Mouse (Mus musculus): ENCODE results near the gene 4932438H23Rik.
A peak's percentile ranks its signal among the peaks of the same experiment; 100 is the strongest.

Gene 4932438H23Rik

GRCm38 (mm10) chr16:91095022-91095421, at the start of gene 4932438H23Rik:
Gene 4932438H23Rik (minus strand): TSS chr16:91095122.
- no peak for DNase-seq (ENCODE audit: low spot score)

GRCm38 (mm10) chr16:91140991-91141630, 46.2 kb upstream of the 4932438H23Rik start:
- no peak for DNase-seq (ENCODE audit: low spot score)

DNA sequence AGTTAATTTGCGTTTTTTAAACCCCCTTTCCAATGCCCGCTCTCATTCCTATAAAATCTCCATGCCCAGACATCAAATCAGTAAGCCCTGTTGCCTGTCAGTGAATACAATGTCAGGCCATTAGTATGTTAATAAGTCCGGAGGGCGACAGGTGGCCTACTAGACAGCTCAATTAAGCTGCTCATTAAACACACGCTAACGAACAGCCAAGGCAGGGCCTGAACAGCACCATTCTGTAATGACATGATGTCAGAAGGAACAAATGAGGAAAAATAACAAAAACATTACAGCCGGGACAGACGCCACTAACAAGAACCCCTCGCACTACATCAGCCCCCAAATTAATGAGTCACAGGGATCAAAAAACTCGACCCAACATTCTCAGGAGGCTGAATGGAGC, 45.5 kb upstream of the 4932438H23Rik start:
- DNase-seq (ENCODE audit: low spot score) = no peak

DNA sequence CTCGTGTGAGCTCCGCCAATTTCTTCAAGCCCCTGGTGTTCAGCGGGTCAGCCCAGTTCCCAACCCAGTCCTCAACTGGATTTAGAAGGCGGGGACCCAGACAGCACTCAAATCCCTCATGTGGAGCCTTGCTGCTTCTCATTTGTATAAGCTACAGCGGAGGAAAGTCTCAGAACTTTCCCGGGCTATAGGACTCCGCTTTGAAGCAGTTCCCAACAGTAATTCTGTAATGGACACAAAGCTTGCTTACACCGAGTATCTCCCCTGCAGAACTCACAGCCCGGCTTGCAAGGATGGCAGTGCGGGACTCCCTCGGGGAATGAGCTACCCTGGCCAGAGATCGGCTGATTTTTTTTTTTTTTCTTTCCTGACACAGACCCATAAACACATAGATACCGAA, 45.1 kb upstream of the 4932438H23Rik start:
- DNase-seq (ENCODE audit: low spot score) = no peak

DNA sequence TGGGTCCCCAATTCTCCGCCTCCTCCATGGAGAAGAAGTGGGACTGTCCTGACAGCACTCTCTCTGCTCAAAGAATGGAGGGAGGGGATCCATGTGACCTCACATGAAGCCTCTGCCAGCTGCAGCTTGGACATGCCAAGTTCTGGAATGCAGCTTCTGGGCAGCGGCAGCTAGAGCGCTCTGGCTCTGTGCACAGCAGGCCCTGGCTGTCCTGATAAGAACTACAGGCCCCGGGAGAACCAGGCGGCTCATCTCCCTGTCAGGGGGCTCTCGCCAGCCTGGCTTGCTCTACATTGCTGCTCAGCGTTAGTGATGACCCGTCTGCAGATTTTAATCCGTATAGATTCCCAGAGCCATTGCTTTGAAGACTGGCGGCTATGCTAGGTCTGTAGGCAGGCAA, 44.6 kb upstream of the 4932438H23Rik start:
- peak; percentile 9 for DNase-seq (ENCODE audit: low spot score)

- no peak for DNase-seq (ENCODE audit: low spot score)
Measured at GRCm38 (mm10) chr16:91138736-91139135, 43.8 kb upstream of the 4932438H23Rik start.

- DNase-seq (ENCODE audit: low spot score) = no peak
Measured at GRCm38 (mm10) chr16:91138151-91138550, 43.2 kb upstream of the 4932438H23Rik start.

GRCm38 (mm10) chr16:91136607-91137006, 41.7 kb upstream of the 4932438H23Rik start:
- no peak for DNase-seq (ENCODE audit: low spot score)

- DNase-seq (ENCODE audit: low spot score) = no peak
Measured at GRCm38 (mm10) chr16:91129916-91130315, 35.0 kb upstream of the 4932438H23Rik start.

GRCm38 (mm10) chr16:91128431-91128830, 33.5 kb upstream of the 4932438H23Rik start:
- no peak for DNase-seq (ENCODE audit: low spot score)

DNA sequence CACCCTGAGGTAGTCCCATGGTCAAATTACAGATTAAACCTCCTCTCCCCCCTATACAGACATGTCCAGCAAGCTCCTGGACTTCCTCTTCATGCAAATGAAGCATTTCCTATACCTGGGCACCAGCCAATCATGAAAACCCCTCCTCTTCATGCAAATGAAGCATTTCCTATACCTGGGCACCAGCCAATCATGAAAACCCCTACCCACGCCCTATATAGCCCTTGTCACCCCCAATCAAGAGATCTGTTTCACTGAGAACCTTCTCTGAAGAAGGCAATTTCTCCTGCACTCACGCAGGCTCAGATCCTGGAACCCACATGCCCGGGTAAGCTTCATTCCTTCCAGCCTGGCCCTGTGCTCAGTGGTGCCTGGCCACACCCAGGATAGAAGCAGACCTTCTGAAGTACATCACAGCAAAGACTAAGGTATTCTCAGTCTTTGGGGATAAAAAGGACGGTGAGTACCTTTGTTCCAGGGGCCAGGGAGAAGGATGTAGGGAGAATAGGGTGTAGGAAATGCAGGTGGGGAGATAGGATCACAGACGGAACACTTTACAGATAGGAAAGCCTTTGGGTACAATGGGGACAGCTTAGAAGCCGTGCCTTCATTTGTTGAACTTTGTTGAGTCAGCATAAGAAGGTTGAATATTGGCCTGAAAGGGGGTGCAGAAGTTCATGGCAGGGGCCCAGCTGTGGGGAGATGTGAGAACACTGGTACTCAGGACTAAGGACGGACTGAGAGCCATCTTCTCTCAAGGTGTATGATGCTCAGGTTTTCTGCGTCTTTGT, 32.0 kb upstream of the 4932438H23Rik start:
- DNase-seq (ENCODE audit: low spot score) = no peak

DNA sequence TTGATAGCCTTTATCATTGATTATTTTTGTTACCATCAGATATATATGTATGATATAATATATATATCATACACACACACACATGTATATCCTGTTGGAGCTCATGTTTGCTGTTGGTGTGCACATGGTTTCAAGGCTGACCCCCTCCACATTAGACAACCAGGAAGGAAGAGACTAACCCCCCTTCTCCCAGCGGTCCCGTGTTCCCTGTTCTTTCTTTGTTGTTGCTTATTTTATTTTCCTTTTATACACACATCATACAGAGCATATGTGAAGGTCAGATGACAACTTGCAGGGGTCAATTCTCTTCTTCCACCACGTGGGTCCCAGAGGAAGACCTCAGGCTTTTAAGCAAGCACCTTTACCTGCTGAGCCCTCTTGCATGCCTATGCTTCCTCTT, 29.3 kb upstream of the 4932438H23Rik start:
- no peak for DNase-seq (ENCODE audit: low spot score)

GRCm38 (mm10) chr16:91123821-91124220, 28.9 kb upstream of the 4932438H23Rik start:
- DNase-seq (ENCODE audit: low spot score) = no peak

GRCm38 (mm10) chr16:91119879-91120278, 25.0 kb upstream of the 4932438H23Rik start:
- DNase-seq (ENCODE audit: low spot score) = no peak

DNA sequence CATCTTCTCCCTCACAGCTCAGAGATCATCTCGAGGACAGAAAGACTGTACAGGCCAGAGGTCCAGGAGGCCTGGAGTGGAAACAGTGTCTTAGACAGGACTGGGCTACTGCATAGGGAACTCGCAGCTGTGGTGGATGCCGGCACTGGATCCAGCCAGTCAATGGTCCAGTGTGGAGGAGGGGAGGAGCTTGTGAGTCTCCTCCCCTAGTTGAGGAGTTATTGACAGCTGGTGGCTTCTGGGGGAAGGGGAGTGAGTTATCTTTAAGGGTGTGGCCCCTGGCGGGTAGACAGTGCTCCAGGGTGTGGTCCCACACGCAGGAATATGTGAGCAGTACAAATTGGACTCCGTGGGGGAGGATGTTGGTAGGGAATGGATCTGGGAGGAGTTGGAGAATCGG, 21.8 kb upstream of the 4932438H23Rik start:
- no peak for DNase-seq (ENCODE audit: low spot score)

DNA sequence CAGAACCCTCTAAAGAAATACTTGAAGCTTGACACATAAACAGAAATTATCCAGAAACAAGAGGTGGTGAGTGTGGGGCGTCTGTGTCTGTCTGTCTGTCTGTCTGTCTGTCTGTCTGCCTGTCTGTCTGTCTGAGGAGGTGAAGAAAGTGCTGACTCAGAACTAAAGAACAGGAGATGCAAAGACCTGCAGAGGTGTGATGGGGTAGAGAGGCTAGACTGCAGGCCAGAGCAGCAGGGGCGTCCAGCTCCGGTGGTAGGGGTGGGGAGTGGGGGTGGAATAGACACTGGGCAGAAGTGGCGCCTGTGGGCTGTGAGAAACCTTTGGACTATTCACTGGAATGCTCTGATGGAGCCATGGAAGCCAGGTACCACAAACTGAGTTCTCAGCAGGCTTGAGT, 21.1 kb upstream of the 4932438H23Rik start:
- DNase-seq (ENCODE audit: low spot score) = no peak

- no peak for DNase-seq (ENCODE audit: low spot score)
Measured at GRCm38 (mm10) chr16:91110999-91111535, 16.1 kb upstream of the 4932438H23Rik start.

DNA sequence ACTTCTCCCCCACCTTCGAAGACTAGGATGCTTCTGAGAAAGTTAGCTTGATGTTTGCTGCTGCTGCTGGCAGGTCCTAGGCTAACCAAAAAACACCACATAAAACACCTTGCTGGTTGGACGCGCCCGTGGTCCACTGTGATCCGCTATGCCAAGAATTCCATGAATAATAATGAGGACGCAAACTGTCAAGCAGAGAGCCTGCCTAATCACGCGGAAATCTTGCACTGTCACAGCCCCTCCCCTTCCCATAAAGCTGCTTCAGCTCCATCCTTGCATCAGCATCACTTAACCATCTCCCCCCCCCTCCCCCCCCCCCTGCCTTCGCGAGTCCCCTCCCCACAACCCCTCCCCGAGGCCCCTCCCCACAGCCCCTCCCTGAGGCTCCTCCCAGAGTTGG, 12.7 kb upstream of the 4932438H23Rik start:
- DNase-seq (ENCODE audit: low spot score) = no peak

GRCm38 (mm10) chr16:91105481-91106051, 10.6 kb upstream of the 4932438H23Rik start:
- DNase-seq (ENCODE audit: low spot score) = no peak

DNA sequence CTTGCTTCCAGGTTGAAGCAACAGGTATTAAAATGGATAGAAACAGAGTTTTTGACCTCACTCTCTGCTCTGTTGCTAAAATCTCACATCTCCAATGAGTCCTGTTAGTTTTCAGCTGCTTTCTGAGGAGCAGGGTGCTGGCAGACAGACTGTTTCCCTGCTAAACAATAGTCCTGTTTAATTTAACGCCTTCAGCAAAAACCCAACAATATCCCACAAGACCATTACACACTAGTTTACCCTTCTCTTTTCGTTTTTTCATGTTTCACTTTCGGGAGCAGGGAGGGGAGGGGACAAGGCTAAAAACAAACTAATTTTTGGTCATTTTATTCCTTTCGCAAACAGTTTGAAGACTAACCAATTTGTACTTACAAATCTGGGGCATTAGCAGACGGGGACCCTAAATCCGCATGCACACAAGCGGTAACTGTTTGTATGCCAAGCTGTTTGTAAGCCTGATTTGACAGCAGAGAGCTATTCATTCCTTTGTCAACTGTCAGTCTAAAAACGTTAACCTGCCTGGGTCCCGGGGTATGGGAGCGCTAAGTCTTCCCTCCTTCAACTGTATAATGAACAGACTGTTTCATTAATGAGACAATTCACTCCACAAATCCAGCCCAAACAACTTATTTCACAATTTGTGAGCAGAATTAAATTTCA, 10.0 kb upstream of the 4932438H23Rik start:
- no peak for DNase-seq (ENCODE audit: low spot score)

GRCm38 (mm10) chr16:91103386-91103785, 8.5 kb upstream of the 4932438H23Rik start:
- DNase-seq (ENCODE audit: low spot score) = no peak

- DNase-seq (ENCODE audit: low spot score) = no peak
Measured at GRCm38 (mm10) chr16:91100484-91100883, 5.6 kb upstream of the 4932438H23Rik start.
